In the genomic region with DNA sequence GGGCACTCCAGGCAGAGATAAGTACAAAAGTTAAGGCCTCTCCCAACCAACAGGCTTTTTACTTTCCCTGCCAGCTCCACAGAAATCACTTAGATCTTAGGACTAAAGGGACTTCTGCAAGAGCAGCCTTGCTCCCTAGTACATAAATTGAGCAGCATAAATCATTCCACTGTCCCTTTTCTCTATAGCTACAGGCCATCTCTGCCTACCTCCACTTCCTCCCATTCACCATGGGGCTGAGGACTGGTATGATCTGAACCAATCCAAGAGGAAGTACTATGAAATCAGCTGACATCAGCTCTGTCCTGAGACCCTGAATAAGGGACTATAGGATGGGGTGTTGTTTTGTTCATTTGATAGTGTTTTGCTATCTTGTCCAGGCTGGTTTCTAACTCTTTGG, we compare ENCODE assay signal across 8 mouse cellular contexts. TPM values are rescaled to one million over a fixed set of nuclear protein-coding genes. Genes with fewer than 3 reads are reported as not detected.
DNase-seq lines count a peak whose midpoint lies in the region; ATAC-seq and TF ChIP-seq lines count a peak whose summit lies in the region.

No protein-coding gene starts in this region.

- peak overlapping the region; percentile 88 for H3K27ac ChIP-seq in heart, embryonic 13.5 days (replicated peaks)
- H3K27ac ChIP-seq in MEL (ENCODE audit: control insufficient read depth, low read depth, low read length) = peak overlapping the region; percentile 67
- H3K27ac ChIP-seq in hindbrain, embryonic 14.5 days = peak overlapping the region; percentile 85
- H3K27ac ChIP-seq in midbrain, embryonic 12.5 days (replicated peaks) = peak overlapping the region; percentile 92

- no peak for TF ChIP-seq CTCF in MEL (IDR thresholded peaks at IDR 0.05 in 2 of 3, conservative IDR thresholded peaks at IDR 0.05 in 1 of 3; ENCODE audit: control insufficient read depth in 1 of 3, insufficient read depth in 1 of 3, low read depth in 2 of 3, low read length in 3 of 3, poor library complexity in 1 of 3, severe bottlenecking in 1 of 3)

- H3K36me3 ChIP-seq in heart, embryonic 13.5 days = peaks cover 12% of the 10 kb centered on the region
- H3K36me3 ChIP-seq in MEL (ENCODE audit: control insufficient read depth in 1 of 2, insufficient read depth in 2 of 2, low read length in 2 of 2) = peaks cover 25 to 57% of the 10 kb centered on the region in 2 experiments
- no peaks in the 10 kb centered on the region; the same call in 1 of the 2 replicates for H3K36me3 ChIP-seq in hindbrain, embryonic 14.5 days (replicated peaks; ENCODE audit: control insufficient read depth, insufficient read depth)
- peaks cover 5% of the 10 kb centered on the region; the same call in 1 of the 2 replicates for H3K36me3 ChIP-seq in midbrain, embryonic 12.5 days

- TF ChIP-seq RAD21 in MEL (IDR thresholded peaks at IDR 0.05; ENCODE audit: low read depth, low read length) = no peak

- no peaks in the 10 kb centered on the region for H3K27me3 ChIP-seq in heart, embryonic 13.5 days (replicated peaks)
- no peaks in the 10 kb centered on the region for H3K27me3 ChIP-seq in MEL (ENCODE audit: control insufficient read depth in 1 of 2, insufficient read depth in 2 of 2, low read length in 2 of 2)
- no peaks in the 10 kb centered on the region for H3K27me3 ChIP-seq in hindbrain, embryonic 14.5 days (ENCODE audit: control insufficient read depth, insufficient read depth, low read length)
- H3K27me3 ChIP-seq in midbrain, embryonic 12.5 days = no peaks in the 10 kb centered on the region

- peaks cover 87% of the 10 kb centered on the region for H3K79me2 ChIP-seq in MEL (ENCODE audit: control insufficient read depth, insufficient read depth, low read length, poor library complexity)

- no peak for DNase-seq in heart, postnatal 4 days
- DNase-seq in MEL (ENCODE audit: low read depth, low spot score) = no peak
- DNase-seq in hindbrain, embryonic 14.5 days (ENCODE audit: low spot score) = no peak
- DNase-seq in thymus, adult 18-20 months = no peak
- DNase-seq in cerebellum, adult 11-12 months = no peak
- DNase-seq in testis, postnatal 14 days (ENCODE audit: low spot score) = no peak

- H3K4me3 ChIP-seq in heart, embryonic 13.5 days = peak overlapping the region; percentile 33
- no peak overlapping the region for H3K4me3 ChIP-seq in MEL (ENCODE audit: control insufficient read depth in 1 of 2, insufficient read depth in 1 of 2, low read depth in 2 of 2, low read length in 2 of 2)
- no peak overlapping the region for H3K4me3 ChIP-seq in hindbrain, embryonic 14.5 days (replicated peaks; ENCODE audit: low read length)
- H3K4me3 ChIP-seq in midbrain, embryonic 12.5 days = peak overlapping the region; percentile 31; the same call in 1 of the 2 replicates

- no peak for TF ChIP-seq EP300 in MEL (IDR thresholded peaks at IDR 0.05; ENCODE audit: low read depth in 1 of 2, low read length in 2 of 2)

- H3K9ac ChIP-seq in heart, embryonic 13.5 days = peak overlapping the region; percentile 74
- no peak overlapping the region for H3K9ac ChIP-seq in MEL (ENCODE audit: control insufficient read depth, low read depth, low read length, poor library complexity, severe bottlenecking)
- peak overlapping the region; percentile 14 for H3K9ac ChIP-seq in hindbrain, embryonic 14.5 days
- peak overlapping the region; percentile 17 for H3K9ac ChIP-seq in midbrain, embryonic 12.5 days (replicated peaks)

- H3K4me2 ChIP-seq in heart, embryonic 13.5 days = peak overlapping the region; percentile 69
- H3K4me2 ChIP-seq in hindbrain, embryonic 14.5 days (replicated peaks) = peak overlapping the region; percentile 44
- peak overlapping the region; percentile 46 for H3K4me2 ChIP-seq in midbrain, embryonic 12.5 days (replicated peaks)

- no peak for TF ChIP-seq POLR2A in MEL (IDR thresholded peaks at IDR 0.05; ENCODE audit: control insufficient read depth in 1 of 2, insufficient read depth in 1 of 2, low read depth in 1 of 2, low read length in 2 of 2, poor library complexity in 1 of 2)

- no peaks in the 10 kb centered on the region for H3K9me3 ChIP-seq in heart, embryonic 13.5 days
- no peaks in the 10 kb centered on the region for H3K9me3 ChIP-seq in MEL (replicated peaks; ENCODE audit: insufficient read depth, low read length)
- H3K9me3 ChIP-seq in hindbrain, embryonic 14.5 days (ENCODE audit: control insufficient read depth, low read length) = no peaks in the 10 kb centered on the region
- no peaks in the 10 kb centered on the region for H3K9me3 ChIP-seq in midbrain, embryonic 12.5 days

- ATAC-seq in heart, embryonic 13.5 days (ENCODE audit: extremely low read depth, insufficient number of reproducible peaks, low FRiP score, low TSS enrichment) = 0 out of 2 replicates have a peak, but pooled peaks have one; percentile 5
- ATAC-seq in hindbrain, embryonic 14.5 days (ENCODE audit: low FRiP score) = peak; percentile 50; the same call in 1 of the 2 replicates
- ATAC-seq in midbrain, embryonic 12.5 days (ENCODE audit: low FRiP score, low read depth) = peak; percentile 44

- H3K4me1 ChIP-seq in heart, embryonic 13.5 days = peaks cover 99% of the 10 kb centered on the region
- H3K4me1 ChIP-seq in MEL (ENCODE audit: control insufficient read depth in 1 of 2, insufficient read depth in 2 of 2, low read length in 2 of 2) = peaks cover 26 to 46% of the 10 kb centered on the region in 2 experiments
- peaks cover 77% of the 10 kb centered on the region for H3K4me1 ChIP-seq in hindbrain, embryonic 14.5 days (replicated peaks; ENCODE audit: control insufficient read depth, insufficient read depth, low read length)
- peaks cover 89% of the 10 kb centered on the region for H3K4me1 ChIP-seq in midbrain, embryonic 12.5 days

TF ChIP-seq in MEL, 35 proteins besides CTCF, POLR2A, EP300 and RAD21:
- 0 out of 2 replicates have a peak, but pooled peaks have one; percentile 14 for TF ChIP-seq GATA1 (IDR thresholded peaks at IDR 0.05; ENCODE audit: low read depth, low read length)
- TF ChIP-seq MYC (IDR thresholded peaks at IDR 0.05; ENCODE audit: low read depth, low read length) = no peak
- TF ChIP-seq E2F4 (IDR thresholded peaks at IDR 0.05; ENCODE audit: borderline replicate concordance, low read depth, low read length) = no peak
- TF ChIP-seq GABPA (IDR thresholded peaks at IDR 0.05; ENCODE audit: low read depth, low read length) = no peak
- 0 out of 2 replicates have a peak, but pooled peaks have one; percentile 1 for TF ChIP-seq RCOR1 (IDR thresholded peaks at IDR 0.05; ENCODE audit: low read depth, low read length)
- no peak for TF ChIP-seq MEF2A (IDR thresholded peaks at IDR 0.05; ENCODE audit: extremely low read depth, insufficient replicate concordance, low read depth, low read length, poor library complexity, severe bottlenecking)
- no peak for TF ChIP-seq SIN3A (IDR thresholded peaks at IDR 0.05; ENCODE audit: low read length)
- no peak for TF ChIP-seq MXI1 (IDR thresholded peaks at IDR 0.05; ENCODE audit: low read depth, low read length)
- no peak for TF ChIP-seq MAX (IDR thresholded peaks at IDR 0.05; ENCODE audit: low read length)

RNA-seq across cellular contexts. Expression of a gene that starts 26.4 kb away (rescaled TPM):
- 21.1 and 21.2 TPM in 2 replicates for polyA plus RNA-seq in heart, embryonic 13.5 days (2015; fragmentation: Nextera tagmentation; extraction: Ambion mirVana)
- total RNA-seq in heart, postnatal 4 days (2021) = 10 to 100 TPM; 74.6 to 77.3 TPM
- 18.1 and 22.7 TPM in 2 replicates for total RNA-seq in MEL (2012; rRNA removed)
- polyA plus RNA-seq in MEL (2012; ENCODE audit: insufficient read depth in 1 of 2, insufficient read length in 2 of 2, low read depth in 1 of 2, low replicate concordance in 2 of 2, missing spikeins in 1 of 2) = 10 to 100 TPM; 70.6 to 83.3 TPM
- 35.5 and 37.8 TPM in 2 replicates for polyA plus RNA-seq in hindbrain, embryonic 14.5 days (2014; fragmentation: Nextera tagmentation; extraction: Ambion mirVana)
- 47.7 and 48.5 TPM in 2 replicates for polyA plus RNA-seq in midbrain, embryonic 12.5 days (2016; fragmentation: Nextera tagmentation; extraction: Ambion mirVana)

RNA-seq across cellular contexts. Expression of a gene that starts 57.7 kb away (rescaled TPM):
- 12.8 and 15.7 TPM in 2 replicates for polyA plus RNA-seq in heart, embryonic 13.5 days (2015; fragmentation: Nextera tagmentation; extraction: Ambion mirVana)
- total RNA-seq in heart, postnatal 4 days (2021) = 10 to 100 TPM in 1 of 2 experiments, 1 to 10 TPM in 1; 9.8 to 12.0 TPM
- total RNA-seq in MEL (2012; rRNA removed) = 7.9 and 8.5 TPM in 2 replicates
- polyA plus RNA-seq in MEL (2012; ENCODE audit: insufficient read depth in 1 of 2, insufficient read length in 2 of 2, low read depth in 1 of 2, low replicate concordance in 2 of 2, missing spikeins in 1 of 2) = 10 to 100 TPM in 1 of 2 experiments, not detected in 1; 12.0 TPM
- polyA plus RNA-seq in hindbrain, embryonic 14.5 days (2014; fragmentation: Nextera tagmentation; extraction: Ambion mirVana) = 9.9 and 10.1 TPM in 2 replicates
- 18.3 and 19.1 TPM in 2 replicates for polyA plus RNA-seq in midbrain, embryonic 12.5 days (2016; fragmentation: Nextera tagmentation; extraction: Ambion mirVana)

Comparison
In these comparisons a context has a peak if more than half of its experiments do, and no peak if none do; other contexts are left out.
1. H3K4me3 ChIP-seq: peak in heart, embryonic 13.5 days (single experiment) and midbrain, embryonic 12.5 days (single experiment); none in MEL (0 of 2) and hindbrain, embryonic 14.5 days (single experiment).
2. Peak in every context shown above with its lines, with median percentiles within 50 percentile points of each other: ATAC-seq, H3K27ac ChIP-seq and H3K4me2 ChIP-seq.